Mouse (Mus musculus) MEL-GATA-1-ER (cell line): ENCODE results near the gene Prkce.
A peak's percentile ranks its signal among the peaks of the same experiment; 100 is the strongest.

Experiments used
- DNase-seq: peaks from one replicate; pipeline ENCODE4 v3.0.0-alpha.2; 2012; ENCODE audit warnings: low read depth; ENCODE audit errors: extremely low read depth

Prkce gene

GRCm38 (mm10) chr17:86669641-86670373 lies 502.2 kb downstream of the Prkce start:
- no peak for DNase-seq

- DNase-seq = no peak
These were observed 503.1 kb downstream of the Prkce start for GRCm38 (mm10) chr17:86670731-86671130.

GRCm38 (mm10) chr17:86674971-86675370 lies 507.4 kb downstream of the Prkce start:
- DNase-seq = no peak

- no peak for DNase-seq
These were observed 508.8 kb downstream of the Prkce start for GRCm38 (mm10) chr17:86676336-86676735.

- DNase-seq = no peak
These were observed 509.3 kb downstream of the Prkce start for GRCm38 (mm10) chr17:86676909-86677308.

- DNase-seq = peak; percentile 7
These were observed 517.7 kb downstream of the Prkce start for GRCm38 (mm10) chr17:86685263-86685662.

GRCm38 (mm10) chr17:86687021-86687420 lies 519.4 kb downstream of the Prkce start:
- no peak for DNase-seq

- no peak for DNase-seq
These were observed 523.3 kb downstream of the Prkce start for GRCm38 (mm10) chr17:86690871-86691390.

GRCm38 (mm10) chr17:86697751-86698150 lies 530.2 kb downstream of the Prkce start:
- DNase-seq = no peak

- DNase-seq = no peak
These were observed 535.8 kb downstream of the Prkce start for GRCm38 (mm10) chr17:86703336-86703735.

GRCm38 (mm10) chr17:86705236-86705635 lies 537.7 kb downstream of the Prkce start:
- no peak for DNase-seq

- no peak for DNase-seq
These were observed 538.9 kb downstream of the Prkce start for GRCm38 (mm10) chr17:86706467-86706866.
